Mouse (Mus musculus) midbrain, embryonic 11.5 days (tissue): ENCODE measurements around the gene Dnmt3l. TPM values are rescaled to one million over a fixed set of nuclear protein-coding genes. Genes with fewer than 3 reads are reported as not detected.

Source experiments
- ATAC-seq: fragments of 200-750 bp; cut with Nextera tagmentation; 2 replicates; pipeline ENCODE4 v1.8.0; 2017; ENCODE audit warnings: moderate TSS enrichment, moderate library complexity; ENCODE audit not compliant: low FRiP score
- DNase-seq: peaks from one replicate; pipeline ENCODE4 v3.0.0; 2015; ENCODE audit warnings: low spot score; ENCODE audit errors: missing footprints
- H3K27ac ChIP-seq: fragments of 300-500 bp; sonication (generic); 2 replicates; pipeline ENCODE4 v1.5.1; 2014; ENCODE audit warnings: low read depth, low read length
- H3K27me3 ChIP-seq: fragments of 300-500 bp; sonication (generic); 2 replicates; pipeline ENCODE4 v1.6.1; 2014; ENCODE audit warnings: mild to moderate bottlenecking, low read length, moderate library complexity, mixed read lengths; ENCODE audit not compliant: control insufficient read depth, insufficient read depth
- H3K36me3 ChIP-seq: fragments of 300-500 bp; sonication (generic); 2 replicates; pipeline ENCODE4 v1.6.1; 2014; ENCODE audit warnings: mild to moderate bottlenecking, low read length, moderate library complexity, mixed read lengths; ENCODE audit not compliant: control insufficient read depth, insufficient read depth
- H3K4me1 ChIP-seq: fragments of 300-500 bp; sonication (generic); 2 replicates; pipeline ENCODE4 v1.6.1; 2014; ENCODE audit warnings: low read length; ENCODE audit not compliant: control insufficient read depth, insufficient read depth
- H3K4me2 ChIP-seq: fragments of 300-500 bp; sonication (generic); 2 replicates; pipeline ENCODE4 v1.6.1; 2014; ENCODE audit warnings: mild to moderate bottlenecking, moderate library complexity
- H3K4me3 ChIP-seq: fragments of 300-500 bp; sonication (generic); 2 replicates; pipeline ENCODE4 v1.5.1; 2014; ENCODE audit warnings: low read depth, low read length
- H3K9ac ChIP-seq: fragments of 300-500 bp; sonication (generic); 2 replicates; pipeline ENCODE4 v1.6.1; 2014; ENCODE audit warnings: low read length
- H3K9me3 ChIP-seq: fragments of 300-500 bp; sonication (generic); 2 replicates; pipeline ENCODE4 v1.6.1; 2016; ENCODE audit warnings: low read length; ENCODE audit not compliant: control insufficient read depth
- WGBS: fragments of 180-500 bp; shearing (Covaris S2); extraction: QIAGEN DNeasy Blood & Tissue Kit; methylation state at CpG from one replicate; pipeline ENCODE4 v1.1.7; 2014; 5-methylcytosine and 5-hydroxymethylcytosine counted together
- polyA plus RNA-seq: library from polyadenylated mRNA; unstranded; fragments of >200 nt; fragmentation: Nextera tagmentation; extraction: Ambion mirVana; gene quantifications from 2 replicates; pipeline ENCODE4 v1.2.1, GENCODE M21; 2014

Gene Dnmt3l
- polyA plus RNA-seq, 1 experiment from 2014 or later, result not detected

DNA sequence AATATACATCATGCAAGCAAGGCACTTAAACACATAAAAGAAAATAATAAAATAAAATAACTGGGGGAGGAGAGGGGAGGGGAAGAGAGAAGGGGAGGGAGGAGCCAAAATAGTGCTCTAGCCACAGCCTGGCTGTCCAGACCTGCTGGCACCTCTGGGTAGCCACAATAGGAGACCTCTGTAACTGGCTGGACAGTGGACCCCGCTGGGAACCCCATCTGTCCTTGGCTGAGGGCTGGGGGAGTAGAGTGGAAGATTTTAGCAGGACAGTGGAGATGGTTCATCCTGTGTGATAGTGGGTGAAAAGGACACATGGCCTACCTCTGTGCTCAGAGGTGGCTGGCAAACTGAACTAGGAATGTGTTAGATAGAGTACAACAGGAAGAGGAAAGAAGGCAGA lies 2.8 kb downstream of the Dnmt3l start:
- Histone ChIP-seq H3K4me2 (no peak overlapping the region), H3K9ac (no peak overlapping the region), H3K27me3 (no peaks in the 10 kb centered on the region), H3K9me3 (no peaks in the 10 kb centered on the region), H3K36me3 (no peaks in the 10 kb centered on the region), H3K4me1 (no peaks in the 10 kb centered on the region), H3K4me3 (no peak overlapping the region), H3K27ac (no peak overlapping the region)
- ATAC-seq (no peak), DNase-seq (no peak)
- WGBS, result 90% methylated on average over 1 of the region's 1 CpGs

DNA sequence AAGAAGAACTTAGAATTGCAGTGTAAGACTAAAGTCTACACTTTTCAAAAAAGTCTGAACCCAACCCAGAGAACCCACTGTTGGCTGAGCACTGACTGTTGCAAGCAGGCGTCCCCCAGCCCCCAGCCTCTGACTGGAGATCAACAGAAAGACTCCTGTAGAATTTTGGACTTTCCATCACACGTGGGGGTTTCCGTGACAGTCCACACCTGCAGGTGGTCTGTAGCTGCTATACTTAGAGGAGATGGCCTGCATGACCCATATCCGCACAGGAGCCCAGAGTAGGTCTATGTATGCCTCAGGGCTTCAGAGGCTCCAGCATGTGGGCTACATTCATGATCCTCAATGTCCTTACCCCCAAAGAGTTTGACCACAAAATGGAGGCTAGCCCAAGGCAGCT lies 4.6 kb downstream of the Dnmt3l start:
- no peaks in the 10 kb centered on the region for H3K27me3 ChIP-seq
- no peaks in the 10 kb centered on the region for H3K9me3 ChIP-seq
- ATAC-seq (no peak), DNase-seq (no peak)
- no peak overlapping the region for H3K27ac ChIP-seq
- 84% methylated on average over 4 of the region's 4 CpGs for WGBS
- H3K9ac ChIP-seq, result no peak overlapping the region
- no peak overlapping the region for H3K4me2 ChIP-seq
- H3K4me1 ChIP-seq, result no peaks in the 10 kb centered on the region
- H3K36me3 ChIP-seq, result no peaks in the 10 kb centered on the region
- H3K4me3 ChIP-seq, result no peak overlapping the region

DNA sequence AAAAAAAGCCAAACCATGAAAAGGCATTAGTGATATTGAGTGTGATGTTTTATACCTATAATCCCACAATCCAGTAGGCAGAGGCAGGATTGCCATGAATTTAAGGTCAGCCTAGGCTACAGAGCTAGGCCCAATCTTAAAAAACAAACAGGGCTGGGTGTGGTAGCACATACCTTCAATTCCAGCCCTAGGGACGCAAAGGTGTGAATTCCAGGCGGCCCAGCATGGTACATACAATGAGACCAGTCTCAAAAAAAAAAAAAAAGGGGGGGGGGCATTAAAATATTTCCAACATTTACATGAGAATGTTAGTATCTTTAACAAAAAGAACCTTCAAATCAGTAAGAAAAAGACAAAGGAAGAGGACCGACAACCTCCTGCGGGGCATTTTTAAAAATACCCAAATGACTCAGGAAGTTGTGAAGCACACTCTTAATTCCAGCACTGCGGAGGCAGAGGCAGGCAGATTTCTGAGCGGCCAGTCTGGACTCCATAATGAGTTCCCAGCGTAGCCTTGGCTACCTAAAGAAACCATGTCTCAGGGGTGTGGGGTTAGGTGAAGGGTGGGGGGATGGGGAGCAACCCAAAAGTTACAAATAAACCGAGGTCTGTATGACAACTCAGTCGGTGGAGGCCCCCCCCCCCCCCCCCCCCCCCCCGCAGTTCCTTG lies 6.4 kb downstream of the Dnmt3l start:
- ATAC-seq (no peak), DNase-seq (no peak)
- Histone ChIP-seq H3K4me3 (no peak overlapping the region), H3K4me2 (no peak overlapping the region), H3K9ac (no peak overlapping the region), H3K27ac (no peak overlapping the region), H3K36me3 (no peaks in the 10 kb centered on the region), H3K27me3 (no peaks in the 10 kb centered on the region), H3K4me1 (no peaks in the 10 kb centered on the region), H3K9me3 (no peaks in the 10 kb centered on the region)
- WGBS, result 91% methylated on average over 8 of the region's 10 CpGs

DNA sequence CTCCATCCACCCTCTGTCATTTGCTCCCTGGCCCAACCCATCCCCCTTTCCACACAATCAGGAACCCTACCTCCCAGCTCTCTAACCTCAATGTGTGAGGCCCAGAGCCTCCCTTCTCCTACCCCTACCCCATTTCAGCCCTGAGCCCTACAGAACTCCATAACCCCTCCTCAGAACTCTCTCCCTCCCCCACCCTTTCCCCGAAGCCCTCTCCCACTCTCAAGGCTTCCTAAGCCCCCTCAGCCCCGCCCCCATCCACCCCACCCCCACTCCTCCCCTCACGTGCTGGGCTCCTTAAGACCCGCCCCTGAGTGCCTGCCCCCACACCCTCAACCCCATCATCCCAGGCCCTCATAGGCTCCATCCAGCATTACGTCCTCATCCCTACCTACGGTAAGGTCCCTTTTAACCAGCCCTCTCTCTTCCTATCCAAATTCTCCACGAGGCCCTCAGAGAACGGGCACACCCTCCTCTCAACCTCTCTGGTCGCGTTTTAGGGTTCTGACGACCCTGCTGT lies 7.8 kb downstream of the Dnmt3l start:
- no peaks in the 10 kb centered on the region for H3K27me3 ChIP-seq
- H3K4me2 ChIP-seq, result no peak overlapping the region
- ATAC-seq (no peak), DNase-seq (no peak)
- no peaks in the 10 kb centered on the region for H3K36me3 ChIP-seq
- H3K9me3 ChIP-seq, result no peaks in the 10 kb centered on the region
- H3K9ac ChIP-seq, result no peak overlapping the region
- no peaks in the 10 kb centered on the region for H3K4me1 ChIP-seq
- WGBS, result 61% methylated on average over 11 of the region's 11 CpGs
- no peak overlapping the region for H3K4me3 ChIP-seq
- no peak overlapping the region for H3K27ac ChIP-seq

DNA sequence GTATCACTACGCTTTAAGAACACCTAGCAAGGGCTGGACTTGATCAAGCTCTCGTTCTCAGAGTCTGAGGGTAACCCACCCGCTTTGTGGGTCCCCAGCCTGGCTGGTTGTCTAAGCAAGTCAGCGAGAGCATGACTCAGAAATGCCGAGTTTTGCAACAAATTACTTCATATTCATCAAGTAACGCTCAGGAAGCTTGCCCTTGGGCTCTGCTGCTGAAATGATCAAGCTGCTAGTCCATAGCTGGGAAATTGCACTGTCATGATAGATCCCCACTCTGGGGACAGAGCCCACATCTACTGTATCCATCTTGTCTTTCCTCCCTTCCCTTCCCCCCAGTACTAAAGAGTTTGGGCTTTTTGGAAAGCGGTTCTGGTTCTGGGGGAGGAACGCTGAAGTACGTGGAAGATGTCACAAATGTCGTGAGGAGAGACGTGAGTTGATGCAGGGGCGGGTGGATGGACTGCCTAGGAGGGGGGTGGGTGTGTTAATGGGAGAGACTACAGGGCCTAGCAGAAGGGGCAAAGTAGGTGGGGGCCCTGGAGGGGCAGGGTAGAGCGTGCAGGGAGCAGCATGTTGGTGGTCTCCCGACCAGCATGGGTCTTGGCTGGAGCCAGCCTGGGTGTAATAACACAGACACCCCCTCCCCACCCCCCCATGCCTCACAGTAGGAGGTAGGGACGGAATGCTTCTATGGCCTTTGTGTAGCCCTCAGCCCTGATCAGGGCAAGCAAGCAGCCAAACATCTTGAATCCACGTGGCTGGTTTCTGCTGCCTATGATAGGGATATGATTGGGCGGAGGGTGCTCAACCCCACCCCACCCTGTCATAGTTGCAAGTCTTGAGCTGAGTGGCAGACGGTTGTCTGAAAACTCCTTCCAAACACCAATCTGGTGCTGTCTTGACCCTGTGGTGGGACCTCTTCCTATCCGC lies 13.2 kb downstream of the Dnmt3l start:
- H3K36me3 ChIP-seq, result no peaks in the 10 kb centered on the region
- no peaks in the 10 kb centered on the region for H3K9me3 ChIP-seq
- no peak overlapping the region for H3K9ac ChIP-seq
- H3K4me3 ChIP-seq, result no peak overlapping the region
- no peak overlapping the region for H3K27ac ChIP-seq
- no peaks in the 10 kb centered on the region for H3K4me1 ChIP-seq
- no peak overlapping the region for H3K4me2 ChIP-seq
- WGBS, result 72% methylated on average over 19 of the region's 19 CpGs
- DNase-seq (no peak), ATAC-seq (no peak)
- H3K27me3 ChIP-seq, result no peaks in the 10 kb centered on the region

DNA sequence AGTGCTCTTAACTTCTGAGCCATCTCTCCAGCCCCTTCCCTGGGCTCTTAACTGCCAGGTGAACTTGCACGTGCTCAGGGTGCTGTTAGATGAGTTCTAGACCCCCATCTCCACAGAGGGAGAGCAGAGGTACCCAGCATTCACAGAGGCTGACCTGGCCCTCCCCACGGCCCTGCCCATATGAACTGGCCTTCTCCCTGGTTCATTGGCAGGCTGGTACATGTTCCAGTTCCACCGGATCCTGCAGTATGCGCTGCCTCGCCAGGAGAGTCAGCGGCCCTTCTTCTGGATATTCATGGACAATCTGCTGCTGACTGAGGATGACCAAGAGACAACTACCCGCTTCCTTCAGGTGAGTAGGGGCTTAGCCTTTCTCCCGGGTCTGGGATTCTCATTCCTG lies 15.3 kb downstream of the Dnmt3l start:
- 87% methylated on average over 8 of the region's 8 CpGs for WGBS
- no peak overlapping the region for H3K27ac ChIP-seq
- no peak overlapping the region for H3K4me3 ChIP-seq
- no peaks in the 10 kb centered on the region for H3K4me1 ChIP-seq
- no peak overlapping the region for H3K4me2 ChIP-seq
- H3K27me3 ChIP-seq, result no peaks in the 10 kb centered on the region
- ATAC-seq (no peak), DNase-seq (no peak)
- H3K9me3 ChIP-seq, result no peaks in the 10 kb centered on the region
- H3K36me3 ChIP-seq, result no peaks in the 10 kb centered on the region
- no peak overlapping the region for H3K9ac ChIP-seq

DNA sequence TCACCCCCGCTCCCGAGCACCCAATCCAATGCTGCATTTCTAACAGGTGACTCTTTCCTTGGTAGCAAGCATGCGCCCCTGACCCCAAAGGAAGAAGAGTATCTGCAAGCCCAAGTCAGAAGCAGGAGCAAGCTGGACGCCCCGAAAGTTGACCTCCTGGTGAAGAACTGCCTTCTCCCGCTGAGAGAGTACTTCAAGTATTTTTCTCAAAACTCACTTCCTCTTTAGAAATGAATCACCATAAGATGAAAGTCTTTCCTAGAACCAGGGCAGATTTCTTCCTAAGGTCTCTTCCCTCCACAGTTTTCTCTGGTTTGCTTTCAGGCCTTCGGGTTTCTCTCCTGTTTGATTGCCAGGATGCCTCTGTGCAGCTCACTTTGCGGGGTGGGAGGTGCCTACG lies 21.4 kb downstream of the Dnmt3l start:
- no peak overlapping the region for H3K27ac ChIP-seq
- H3K9me3 ChIP-seq, result no peaks in the 10 kb centered on the region
- ATAC-seq (no peak), DNase-seq (no peak)
- no peaks in the 10 kb centered on the region for H3K27me3 ChIP-seq
- H3K4me3 ChIP-seq, result no peak overlapping the region
- H3K4me2 ChIP-seq, result no peak overlapping the region
- no peaks in the 10 kb centered on the region for H3K4me1 ChIP-seq
- H3K36me3 ChIP-seq, result no peaks in the 10 kb centered on the region
- 91% methylated on average over 9 of the region's 9 CpGs for WGBS
- no peak overlapping the region for H3K9ac ChIP-seq

DNA sequence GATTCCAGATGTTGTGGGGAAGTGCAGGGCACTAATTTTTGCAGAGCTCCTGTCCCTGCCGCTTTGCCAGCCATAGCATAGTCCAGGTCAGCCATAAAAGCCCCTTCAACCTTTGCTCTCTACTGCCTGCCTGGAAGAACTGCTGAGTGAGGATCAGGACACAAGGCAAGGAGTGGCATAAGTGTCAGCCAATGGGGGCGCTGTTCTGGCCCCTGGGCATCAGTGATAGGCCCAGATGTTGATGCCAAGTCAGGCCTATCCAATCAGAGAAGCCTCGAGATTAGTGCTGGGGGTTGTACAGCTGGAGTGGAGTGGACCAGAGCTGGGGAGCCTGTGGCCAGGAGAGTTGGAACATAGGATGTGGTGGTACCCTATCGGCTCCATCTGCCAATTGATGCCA lies 25.5 kb downstream of the Dnmt3l start:
- no peak overlapping the region for H3K27ac ChIP-seq
- H3K36me3 ChIP-seq, result no peaks in the 10 kb centered on the region
- H3K27me3 ChIP-seq, result peaks cover 3% of the 10 kb centered on the region
- no peaks in the 10 kb centered on the region for H3K9me3 ChIP-seq
- no peak overlapping the region for H3K9ac ChIP-seq
- H3K4me2 ChIP-seq, result no peak overlapping the region
- no peaks in the 10 kb centered on the region for H3K4me1 ChIP-seq
- H3K4me3 ChIP-seq, result no peak overlapping the region
- 50% methylated on average over 4 of the region's 4 CpGs for WGBS
- DNase-seq (no peak), ATAC-seq (no peak)

DNA sequence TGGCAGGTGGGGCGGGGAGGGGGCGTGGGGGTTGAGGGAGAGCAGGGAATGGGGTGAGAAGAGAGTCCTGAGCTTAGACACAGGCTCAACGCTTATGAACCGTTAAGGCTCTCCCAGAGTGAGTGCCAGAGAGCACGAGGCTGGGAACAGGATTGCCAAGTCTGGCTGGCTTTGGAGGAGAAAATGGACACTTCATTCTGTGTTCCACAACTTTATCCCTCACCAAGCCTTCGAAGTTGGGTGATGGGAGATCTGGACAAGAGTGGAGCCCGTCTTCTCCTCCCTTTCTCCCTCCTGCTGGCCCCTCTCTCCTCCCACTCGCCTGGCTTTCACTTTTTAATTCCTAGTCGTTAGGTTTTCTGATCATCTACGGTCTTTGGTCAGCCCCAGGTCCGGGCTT lies 26.8 kb downstream of the Dnmt3l start:
- Histone ChIP-seq H3K4me3 (peak overlapping the region; percentile 45), H3K36me3 (no peaks in the 10 kb centered on the region), H3K4me1 (no peaks in the 10 kb centered on the region), H3K9ac (peak overlapping the region; percentile 47), H3K9me3 (no peaks in the 10 kb centered on the region), H3K27ac (no peak overlapping the region), H3K27me3 (peaks cover 3% of the 10 kb centered on the region), H3K4me2 (peak overlapping the region; percentile 63)
- WGBS, result 21% methylated on average over 11 of the region's 11 CpGs
- DNase-seq (no peak), ATAC-seq (no peak)
